Mouse (Mus musculus) telencephalon, adult 2 months (tissue): ENCODE results near the gene Abca3.
"Not testable (repeated sequence)": the region's sequence is repeated elsewhere in the genome, so short reads cannot be mapped to it uniquely, and the experiment has no call there.

Source experiments
- DNase-seq: peaks from one replicate; pipeline ENCODE4 v3.0.0-alpha.2; 2011; ENCODE audit warnings: low read depth, low spot score

Gene Abca3

DNA sequence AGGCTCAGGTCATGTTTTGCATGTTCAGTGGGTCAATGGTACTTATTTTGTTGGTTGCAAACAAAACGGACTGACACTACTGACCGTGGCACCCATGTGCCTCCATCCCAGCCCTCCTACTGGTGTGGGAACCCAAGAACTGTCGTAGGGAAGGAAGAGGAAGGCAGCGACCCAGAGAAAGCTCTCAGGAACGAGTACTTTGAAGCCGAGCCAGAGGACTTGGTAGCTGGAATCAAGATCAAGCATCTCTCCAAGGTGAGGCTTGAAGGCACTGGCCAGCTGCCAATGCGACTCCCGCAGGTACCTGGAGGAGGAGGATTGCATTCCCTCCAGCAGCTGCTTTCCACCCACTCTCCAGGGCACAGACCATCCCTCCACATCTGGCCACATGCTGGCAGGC is 32.0 kb downstream of the Abca3 start:
- DNase-seq = no peak

DNA sequence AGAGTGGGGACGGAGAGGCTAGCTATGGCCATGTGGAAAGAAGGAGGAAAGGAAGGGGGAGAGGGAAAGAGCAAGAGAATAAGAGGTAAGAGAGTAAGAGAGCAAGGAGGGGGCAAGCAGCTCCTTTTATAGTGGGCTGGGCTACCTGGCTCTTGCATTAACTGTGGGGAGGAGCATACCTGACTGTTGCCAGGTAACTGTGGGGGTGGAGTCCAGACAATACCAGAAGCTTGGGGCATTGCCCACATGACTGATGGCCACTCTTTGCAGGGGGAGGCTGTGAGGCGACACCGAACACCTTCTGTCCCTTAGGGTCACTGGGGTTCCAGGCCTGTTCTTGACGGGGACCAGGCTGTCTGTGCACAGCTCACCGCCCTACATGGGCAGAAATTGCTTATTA is 37.0 kb downstream of the Abca3 start:
- DNase-seq = no peak

DNA sequence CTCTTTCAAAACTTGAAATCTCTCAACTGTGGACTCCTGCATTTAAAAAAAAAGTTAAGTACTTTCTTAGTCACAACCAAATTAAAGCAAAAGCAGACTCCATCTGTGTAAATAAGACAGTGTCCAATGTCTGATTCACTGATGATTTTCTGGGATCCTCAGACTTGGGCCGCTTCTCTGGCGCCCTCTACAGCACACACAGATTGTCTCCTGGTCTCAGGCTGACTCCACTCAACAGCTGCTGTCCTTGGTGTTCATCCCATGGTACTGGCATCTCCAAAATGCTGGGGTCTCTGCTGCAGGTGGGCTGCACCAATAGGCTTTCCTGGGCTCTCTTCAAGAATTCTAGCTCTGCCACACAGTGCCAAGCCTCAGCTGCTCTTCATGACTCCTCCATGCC is 38.1 kb downstream of the Abca3 start:
- no peak for DNase-seq

DNA sequence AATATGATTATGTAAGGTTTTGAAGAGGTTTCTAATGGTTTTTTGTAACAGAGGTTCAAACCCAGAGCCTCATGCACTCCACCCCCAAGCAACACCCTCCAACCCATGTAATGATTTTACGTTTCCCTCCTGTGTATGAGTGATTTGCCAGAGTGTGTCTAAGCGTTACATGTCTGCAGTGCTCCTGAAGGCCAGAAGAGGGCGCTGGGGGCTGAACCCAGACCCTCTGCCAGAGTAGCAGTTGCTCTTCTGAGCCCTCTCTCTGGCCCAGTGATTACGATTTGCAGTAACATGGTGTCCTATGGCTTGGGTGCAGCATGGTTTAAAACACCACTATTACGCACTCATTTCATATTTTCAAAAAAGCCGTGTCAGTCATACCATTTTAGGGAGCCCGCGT is 39.4 kb downstream of the Abca3 start:
- DNase-seq = no peak

DNA sequence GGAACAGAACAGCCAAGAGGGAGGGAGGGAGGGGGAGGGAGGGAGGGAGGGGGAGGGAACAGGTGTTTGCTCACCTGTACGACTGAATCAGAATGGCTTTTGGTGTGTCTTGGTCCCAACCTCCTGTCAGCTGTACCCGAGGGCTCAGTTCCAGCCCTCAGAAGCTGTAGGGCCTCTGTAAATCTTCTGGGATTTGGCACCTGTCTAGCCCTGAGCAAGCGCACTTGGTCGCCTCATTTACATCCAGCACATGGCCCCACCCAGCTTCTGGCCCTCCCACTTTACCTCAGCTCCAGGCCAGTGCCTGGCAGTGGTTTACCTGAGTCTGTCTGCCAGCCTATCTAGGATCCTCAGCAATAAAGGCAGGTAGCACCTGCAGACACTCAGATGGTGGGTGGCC is 41.8 kb downstream of the Abca3 start:
- DNase-seq = no peak

DNA sequence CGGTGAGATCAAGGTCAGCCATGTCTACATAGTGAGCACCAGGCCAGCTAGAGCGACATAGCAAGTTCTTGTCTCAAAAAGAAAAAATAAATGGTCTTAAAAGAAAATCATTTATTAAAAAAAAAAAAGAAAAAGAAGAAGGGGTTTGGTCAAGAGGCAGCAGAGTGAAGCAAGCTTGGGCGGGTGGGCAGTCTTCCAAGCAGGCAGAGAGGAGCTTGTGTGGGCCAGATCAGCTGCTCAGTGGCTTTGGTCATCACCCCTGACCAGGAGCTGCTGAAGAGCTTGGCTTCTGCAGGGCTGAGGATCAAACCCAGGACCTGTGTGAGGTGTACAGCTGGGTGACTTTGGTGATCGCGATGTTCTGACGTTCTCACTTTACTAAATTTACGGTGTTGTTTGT is 42.7 kb downstream of the Abca3 start:
- no peak for DNase-seq

DNA sequence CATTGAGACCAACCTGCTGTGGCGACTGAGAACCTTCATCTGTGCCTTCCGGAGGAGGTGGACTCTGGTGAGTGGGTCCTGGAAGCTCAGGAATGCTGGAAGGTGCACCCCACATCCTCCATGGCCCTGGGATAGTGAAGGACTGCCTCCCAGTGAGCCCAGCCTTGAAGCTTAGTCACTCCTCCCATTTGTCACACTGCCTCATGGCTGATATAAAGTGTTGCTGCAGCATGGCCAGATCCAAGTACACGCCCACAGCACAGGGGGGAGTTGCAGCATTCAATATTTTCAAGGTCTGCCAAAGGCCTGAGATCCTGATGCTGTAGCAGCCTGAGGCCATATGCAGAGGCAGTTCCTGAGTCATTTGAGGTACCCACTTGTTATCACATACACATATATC is 50.6 kb downstream of the Abca3 start:
- DNase-seq = peak; percentile 26

DNA sequence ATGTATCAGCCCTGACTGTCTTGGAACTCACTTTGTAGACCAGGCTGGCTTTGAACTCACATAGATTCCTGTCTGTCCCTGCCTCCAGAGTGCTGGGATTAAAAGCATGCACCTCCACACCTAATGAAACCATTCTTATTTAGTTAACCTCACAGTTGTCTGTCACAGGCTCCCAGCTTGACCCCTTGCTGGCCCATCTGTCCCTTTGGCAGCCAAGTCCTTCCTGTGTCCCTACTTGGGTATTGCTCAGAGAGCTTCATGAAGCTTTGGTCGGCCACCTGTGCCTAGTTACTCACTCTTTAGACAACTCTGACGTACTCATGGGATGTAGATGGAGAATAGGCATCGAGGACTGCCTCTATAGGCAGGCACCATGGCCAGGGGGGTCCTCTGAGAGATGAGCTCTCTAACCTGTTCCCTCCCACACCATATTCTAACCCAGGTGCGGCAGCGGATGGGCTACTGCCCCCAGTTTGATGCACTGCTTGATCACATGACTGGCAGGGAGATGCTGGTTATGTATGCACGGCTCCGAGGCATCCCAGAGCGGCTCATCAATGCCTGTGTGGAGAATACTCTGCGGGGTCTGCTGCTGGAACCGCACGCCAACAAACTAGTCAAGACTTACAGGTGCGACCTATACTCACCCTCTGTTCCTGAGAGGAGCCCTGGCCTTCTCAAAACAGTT is 55.5 kb downstream of the Abca3 start:
- no peak for DNase-seq

DNA sequence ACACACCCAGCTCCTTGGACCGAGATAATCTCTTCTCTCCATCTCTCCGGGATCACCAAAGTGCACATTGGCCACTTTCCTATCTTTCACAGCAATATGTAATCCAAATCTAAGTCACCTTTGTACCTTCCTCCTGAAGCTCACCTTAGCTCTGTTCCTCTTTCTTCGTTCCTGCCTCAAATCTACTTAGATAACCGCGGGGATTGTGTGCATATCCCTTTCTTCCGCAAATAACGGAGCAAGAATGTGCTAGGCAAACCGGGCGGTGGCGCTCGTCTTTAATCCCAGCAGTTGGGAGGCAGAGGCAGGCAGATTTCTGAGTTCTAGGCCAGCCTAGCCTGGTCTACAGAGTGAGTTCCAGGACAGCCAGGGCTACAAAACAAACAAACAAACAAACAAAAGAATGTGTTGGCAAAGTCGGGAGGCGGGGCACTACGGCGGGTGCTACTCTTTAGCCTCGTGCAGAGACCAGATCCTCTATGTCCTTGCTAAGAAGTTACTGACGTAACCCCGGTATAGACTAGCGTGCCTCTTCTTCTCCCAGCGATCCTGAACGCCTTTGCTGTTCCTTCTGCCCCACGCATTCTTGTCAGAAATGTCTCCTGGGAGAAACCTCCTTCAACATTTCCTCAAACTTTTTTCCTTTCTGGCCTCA is 61.9 kb downstream of the Abca3 start:
- no peak for DNase-seq

DNA sequence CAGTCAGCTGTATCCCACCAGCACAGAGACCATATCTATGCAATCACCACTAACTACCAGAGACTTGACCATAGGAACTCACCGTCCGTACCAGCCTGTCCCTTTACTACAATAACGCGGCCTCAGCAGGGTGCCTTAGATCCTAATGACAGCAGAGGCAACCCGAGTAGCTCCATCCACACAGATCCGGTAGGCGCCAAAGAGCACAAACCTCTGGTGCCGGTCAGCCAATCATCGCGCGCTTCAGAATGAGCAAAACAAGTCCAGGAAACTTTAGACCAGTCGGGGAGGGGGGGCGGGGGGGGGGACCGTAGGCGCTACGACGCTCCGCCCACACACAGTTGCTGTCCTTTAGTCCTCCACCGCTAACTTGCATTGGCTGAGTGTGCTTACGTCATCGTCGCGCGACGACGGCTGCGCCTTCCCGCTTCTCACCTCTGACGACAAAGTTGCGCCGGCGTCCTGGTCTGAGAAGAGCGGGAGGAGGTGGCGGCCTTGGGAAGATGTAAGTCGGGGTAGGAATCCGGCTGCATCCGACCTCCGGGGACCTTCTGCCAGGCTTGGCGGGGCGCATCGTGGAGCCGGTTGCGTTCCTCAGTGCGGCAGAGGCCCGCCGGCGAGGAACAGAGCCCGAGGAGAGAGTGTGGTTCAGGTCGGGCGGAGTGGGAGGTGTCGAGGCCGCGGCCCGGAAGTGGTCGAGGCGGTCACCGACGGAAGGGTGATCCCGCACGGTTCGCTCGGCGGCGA is 62.7 kb downstream of the Abca3 start, which contains the start of gene Rnps1:
Gene Rnps1 (plus strand): TSS at position 336 of the 747 bp plus-strand sequence.
- DNase-seq = peak; percentile 98

DNA sequence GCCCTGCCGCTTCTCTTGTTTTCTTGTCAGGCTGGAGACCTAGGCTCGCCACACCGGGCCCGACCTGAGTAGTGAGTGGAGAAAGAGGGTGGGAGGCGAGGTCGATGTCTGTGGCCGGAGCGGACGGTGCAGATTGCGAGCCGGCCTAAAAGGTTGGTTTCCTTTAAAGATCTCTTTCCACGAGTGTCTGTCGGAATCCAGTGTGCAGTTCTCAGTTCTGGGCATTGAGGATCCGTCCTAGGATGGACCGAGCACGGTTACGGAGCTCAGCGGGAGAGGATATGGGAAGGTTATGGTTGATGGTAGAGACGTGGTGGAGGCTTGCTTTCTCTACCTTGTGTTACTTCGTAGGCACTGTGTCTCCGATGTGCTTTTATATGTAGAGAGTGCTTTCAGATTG is 63.3 kb downstream of the Abca3 start:
- no peak for DNase-seq

DNA sequence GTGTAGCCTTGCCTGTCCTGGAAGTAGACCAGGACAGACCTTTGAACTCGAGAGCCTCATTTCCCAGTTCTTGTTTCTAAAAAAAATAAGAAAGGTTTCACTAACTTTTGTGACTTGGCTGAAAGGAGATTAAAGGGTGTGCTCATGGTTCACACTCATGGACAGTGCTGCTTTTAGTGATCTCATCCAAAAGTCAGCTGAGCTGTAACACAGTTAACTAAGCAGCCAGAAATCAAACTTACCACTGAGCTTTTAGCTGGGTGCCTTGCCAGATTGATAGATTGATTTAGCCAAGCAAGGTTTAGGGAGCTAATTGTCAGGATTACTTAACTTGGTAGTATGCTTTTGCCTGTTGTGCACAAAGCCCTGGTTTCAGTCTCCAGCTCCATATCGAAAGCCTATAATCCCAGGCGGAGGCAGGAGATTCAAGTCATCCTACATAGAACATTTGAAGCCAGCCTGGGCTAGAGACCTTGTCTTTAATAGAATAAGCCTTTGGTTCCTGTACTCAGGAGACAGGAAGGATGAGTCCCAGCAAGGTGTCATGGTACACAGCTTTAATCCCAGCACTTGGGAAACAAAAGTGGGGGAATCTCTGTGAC is 64.4 kb downstream of the Abca3 start:
- no peak for DNase-seq

DNA sequence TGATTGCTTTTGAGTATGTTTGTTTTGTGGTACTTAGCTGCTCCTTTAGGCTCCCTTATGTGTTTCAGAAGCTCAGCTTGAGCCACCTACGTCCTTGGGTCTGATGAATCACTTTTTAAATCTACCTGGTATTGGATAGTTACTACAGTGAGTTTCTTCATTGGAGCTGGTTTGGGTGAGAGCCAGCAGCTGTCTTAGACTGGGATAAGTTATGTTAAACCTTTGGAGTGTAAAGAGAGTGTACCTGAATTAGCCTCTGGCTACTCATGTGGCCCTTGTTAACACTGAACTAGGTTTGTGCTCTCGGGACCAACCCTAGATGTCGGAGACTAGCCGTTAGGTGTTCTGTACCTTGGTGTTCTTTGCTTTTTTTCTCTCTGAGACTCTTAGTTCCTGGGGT is 71.4 kb downstream of the Abca3 start:
- no peak for DNase-seq

DNA sequence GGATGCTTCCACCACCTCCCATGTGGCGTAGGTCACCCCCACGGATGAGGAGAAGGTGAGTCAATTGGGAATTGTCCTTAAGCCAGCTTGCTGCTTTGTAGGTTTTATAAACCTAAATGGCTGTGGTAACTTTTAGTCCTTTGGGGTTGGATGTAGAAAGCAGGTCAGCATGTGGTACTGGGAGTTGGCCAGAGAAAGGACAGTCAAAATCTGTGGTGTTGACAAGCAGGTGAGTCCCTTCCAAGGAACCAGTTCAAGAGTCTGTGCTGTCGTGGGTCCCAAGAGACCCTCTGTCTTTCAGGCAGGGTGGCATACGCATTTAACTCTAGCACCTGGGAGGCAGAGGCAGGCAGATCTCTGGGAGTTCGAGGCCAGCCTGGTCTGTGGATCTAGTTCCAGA is 72.7 kb downstream of the Abca3 start:
- no peak for DNase-seq

DNA sequence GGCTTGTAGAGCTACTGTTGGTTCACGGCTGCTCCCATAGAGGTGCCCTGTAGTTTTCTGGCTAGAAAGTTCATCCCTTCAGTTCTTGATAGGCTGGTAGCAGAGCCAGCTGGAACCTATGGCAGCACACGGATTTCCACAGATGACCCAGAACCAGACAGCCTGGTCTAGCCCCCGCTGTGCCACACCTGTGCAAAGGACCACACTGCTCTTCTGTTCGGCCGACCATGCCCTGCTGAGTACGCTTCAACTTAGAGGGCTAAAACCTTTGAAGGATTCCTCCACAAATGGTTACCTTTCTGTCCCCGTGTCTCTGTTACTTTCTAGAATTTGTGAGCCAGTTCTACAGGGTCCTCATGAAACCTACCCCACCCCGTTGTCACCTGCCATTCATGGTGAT is 73.6 kb downstream of the Abca3 start:
- DNase-seq = not testable (repeated sequence)

DNA sequence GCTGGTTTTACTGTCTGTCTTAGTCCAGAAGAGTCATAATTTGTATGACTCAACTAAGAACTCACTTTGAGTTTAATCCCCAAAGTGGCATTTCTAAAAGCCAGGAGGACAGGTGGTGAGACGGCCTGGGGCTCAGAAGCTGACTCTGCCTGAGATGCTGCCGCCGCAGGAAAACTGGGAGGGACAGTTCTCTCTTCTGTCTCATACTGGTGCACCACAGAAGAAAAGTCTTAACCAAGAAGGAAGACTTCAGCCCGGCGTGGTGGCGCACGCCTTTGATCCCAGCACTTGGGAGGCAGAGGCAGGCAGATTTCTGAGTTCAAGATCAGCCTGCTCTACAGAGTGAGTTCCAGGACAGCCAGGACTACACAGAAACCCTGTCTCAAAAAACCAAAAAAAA is 74.2 kb downstream of the Abca3 start:
- no peak for DNase-seq

DNA sequence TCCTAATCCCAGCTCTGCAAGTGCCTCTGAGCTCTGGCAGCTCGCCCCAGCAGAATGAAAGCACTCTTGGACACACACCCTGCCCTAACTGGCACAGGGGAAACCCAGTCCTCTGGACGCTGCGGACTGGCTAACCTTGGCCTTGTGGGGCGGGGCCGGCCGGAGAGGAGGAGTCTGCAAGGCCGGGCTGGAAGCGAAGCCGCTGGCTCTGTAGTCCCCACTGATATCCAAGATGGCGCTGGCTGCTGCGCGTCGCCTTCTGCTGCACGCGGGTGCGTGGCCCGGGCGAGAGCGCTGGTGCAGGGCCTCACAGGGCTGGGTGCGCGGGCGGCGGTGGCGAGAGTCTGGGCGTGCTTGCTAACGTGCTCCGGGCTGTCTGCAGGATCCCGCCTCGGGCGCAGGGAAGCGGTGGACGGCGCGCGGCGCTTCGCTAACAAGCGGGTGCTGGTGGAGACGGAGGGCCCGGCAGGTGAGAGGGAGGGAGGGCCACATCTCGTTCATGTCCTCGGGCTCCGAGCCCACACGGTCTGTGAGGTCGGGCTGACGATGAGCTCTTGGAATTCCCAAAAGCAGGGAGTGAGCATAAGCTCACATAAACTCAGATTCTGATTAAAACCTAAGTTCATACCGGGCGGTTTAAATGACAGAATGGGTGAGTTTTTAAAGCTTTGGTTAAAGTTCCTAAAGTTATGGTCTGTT is 74.9 kb downstream of the Abca3 start, which contains the start of gene Eci1:
Gene Eci1 (plus strand): TSS at position 171 of the 699 bp plus-strand sequence.
- peak; percentile 76 for DNase-seq

DNA sequence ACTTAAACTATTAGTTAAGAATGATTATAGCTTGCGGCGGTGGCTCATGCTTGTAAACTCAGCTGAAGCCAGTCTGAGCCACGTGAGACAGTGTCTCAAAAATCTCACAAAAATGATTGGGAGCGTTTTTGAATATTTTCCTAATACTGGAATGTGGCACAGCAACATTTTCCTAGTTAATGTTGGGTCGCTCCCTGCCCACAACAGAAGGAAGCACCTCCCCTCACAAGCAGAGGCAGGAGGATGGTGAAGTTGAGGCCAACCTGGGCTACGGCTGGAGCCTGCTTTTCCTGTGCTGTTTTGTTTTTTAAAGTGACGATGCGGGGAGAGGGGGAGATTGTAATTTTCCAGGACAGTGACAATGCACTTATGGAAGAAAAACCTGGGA is 75.4 kb downstream of the Abca3 start:
- no peak for DNase-seq

DNA sequence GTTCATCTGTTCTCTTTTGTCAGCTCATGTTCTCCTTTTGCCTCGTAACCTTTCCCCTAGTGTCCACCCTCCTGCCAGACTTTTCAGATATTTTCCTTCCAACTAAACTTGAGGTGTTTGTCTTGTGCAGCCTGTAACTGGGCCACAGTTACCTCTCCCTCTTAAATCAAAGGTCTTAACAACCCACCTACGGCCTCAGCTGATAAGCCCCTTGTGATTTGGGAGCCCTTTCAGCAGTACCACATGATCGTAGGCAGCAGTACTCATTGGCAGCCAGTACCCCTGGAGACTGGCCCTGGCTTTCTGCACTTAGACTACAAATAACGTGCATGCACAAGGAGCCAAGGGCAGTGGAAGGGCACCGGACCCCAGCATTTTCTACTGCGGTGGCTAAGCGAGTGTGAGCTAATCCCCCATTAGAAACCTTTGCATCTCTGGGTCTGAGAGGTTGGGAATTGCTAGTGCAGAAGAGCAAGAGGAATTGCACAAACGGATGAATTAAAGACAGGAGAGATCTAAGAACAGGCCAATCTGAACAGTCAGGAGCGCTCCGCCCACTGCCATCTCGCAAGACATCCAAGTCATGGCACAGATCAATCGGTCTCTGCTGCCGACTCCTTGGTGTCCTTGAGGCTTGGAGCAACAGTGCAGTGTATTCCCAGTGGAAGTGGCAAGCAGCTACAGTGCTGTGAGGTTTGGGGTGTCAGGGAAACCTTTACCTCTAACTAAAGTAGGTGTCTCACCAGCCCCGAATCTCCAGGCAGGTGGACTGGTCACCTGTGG is 77.6 kb downstream of the Abca3 start:
- no peak for DNase-seq

DNA sequence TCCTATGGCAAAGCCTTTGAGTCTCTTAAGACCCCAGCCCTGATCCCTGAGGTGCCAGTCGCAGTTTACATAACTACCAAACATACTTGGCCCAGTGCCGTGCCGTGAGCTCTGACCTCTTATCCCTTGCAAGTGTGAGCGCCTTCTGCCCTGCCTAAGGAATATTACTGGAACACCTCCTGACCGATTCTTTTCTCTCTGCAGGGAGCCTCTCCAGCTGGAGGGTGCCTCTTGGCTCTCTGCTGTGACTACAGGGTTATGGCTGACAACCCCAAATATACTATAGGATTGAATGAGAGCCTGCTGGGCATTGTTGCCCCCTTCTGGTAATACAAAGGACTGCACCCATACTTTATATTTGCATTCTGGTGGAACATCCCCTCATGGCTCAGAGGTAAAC is 85.3 kb downstream of the Abca3 start:
- no peak for DNase-seq

DNA sequence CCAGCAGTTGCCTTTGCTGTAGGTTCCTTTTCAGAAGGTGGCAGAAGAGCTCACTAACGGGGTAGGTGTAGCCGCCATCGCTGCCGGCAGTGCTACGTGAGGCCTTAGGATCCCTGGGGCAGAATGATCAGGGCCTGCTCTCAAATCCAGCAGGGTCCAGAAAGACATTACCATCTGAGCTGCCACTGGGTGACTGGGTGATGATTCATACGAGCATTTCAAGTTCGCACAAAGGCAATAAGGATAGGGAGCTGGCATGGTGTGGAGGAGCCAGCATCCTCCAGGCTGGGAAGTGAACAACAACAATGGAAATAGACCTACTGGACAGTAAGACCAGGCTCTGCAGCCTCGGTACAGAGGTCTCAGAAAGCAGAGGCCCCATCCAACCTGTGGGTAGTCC is 88.6 kb downstream of the Abca3 start:
- no peak for DNase-seq
